Mouse (Mus musculus) adrenal gland, postnatal 14 days (tissue): ENCODE measurements at regions not wholly inside any gene's neighbourhood (a gene's known extent, or its start where the extent isn't known, plus 50 kb on each side); places are given as distances from the start of the nearest gene placed in this dataset.
A peak's percentile ranks its signal among the peaks of the same experiment; 100 is the strongest.
"Not testable (repeated sequence)": the region's sequence is repeated elsewhere in the genome, so short reads cannot be mapped to it uniquely, and the experiment has no call there.

Experiments used
- DNase-seq: peaks from one replicate; pipeline ENCODE4 v3.0.0; 2021; ENCODE audit warnings: mixed read lengths

- DNase-seq, result no peak
Measured at GRCm38 (mm10) chr13:44458744-44459143, 270.5 kb upstream of the Jarid2 start.

- DNase-seq, result no peak
Measured at GRCm38 (mm10) chr13:44459148-44459547, 270.1 kb upstream of the Jarid2 start.

GRCm38 (mm10) chr13:44463675-44464074 lies 265.6 kb upstream of the Jarid2 start:
- no peak for DNase-seq

- no peak for DNase-seq
Measured at GRCm38 (mm10) chr13:44465567-44465966, 263.7 kb upstream of the Jarid2 start.

GRCm38 (mm10) chr13:44468963-44469674 lies 260.2 kb upstream of the Jarid2 start:
- peak; percentile 65 for DNase-seq

- no peak for DNase-seq
Measured at GRCm38 (mm10) chr13:44469675-44470074, 259.6 kb upstream of the Jarid2 start.

- no peak for DNase-seq
Measured at GRCm38 (mm10) chr13:44473200-44473599, 256.1 kb upstream of the Jarid2 start.

GRCm38 (mm10) chr13:44476901-44477300 lies 252.4 kb upstream of the Jarid2 start:
- DNase-seq, result peak; percentile 56

- peak; percentile 51 for DNase-seq
Measured at GRCm38 (mm10) chr13:44480128-44480527, 249.1 kb upstream of the Jarid2 start.

- no peak for DNase-seq
Measured at GRCm38 (mm10) chr13:44482661-44483060, 246.6 kb upstream of the Jarid2 start.

- DNase-seq, result peak; percentile 7
Measured at GRCm38 (mm10) chr13:44484582-44485329, 244.5 kb upstream of the Jarid2 start.

GRCm38 (mm10) chr13:44490935-44491465 lies 238.3 kb upstream of the Jarid2 start:
- DNase-seq, result no peak

GRCm38 (mm10) chr13:44493884-44494283 lies 235.4 kb upstream of the Jarid2 start:
- no peak for DNase-seq

GRCm38 (mm10) chr13:44495450-44495849 lies 233.8 kb upstream of the Jarid2 start:
- DNase-seq, result no peak

GRCm38 (mm10) chr13:44496596-44496995 lies 232.7 kb upstream of the Jarid2 start:
- DNase-seq, result no peak

- not testable (repeated sequence) for DNase-seq
Measured at GRCm38 (mm10) chr13:44500896-44501295, 228.4 kb upstream of the Jarid2 start.

GRCm38 (mm10) chr13:44501777-44502321 lies 227.4 kb upstream of the Jarid2 start:
- peak; percentile 28 for DNase-seq

GRCm38 (mm10) chr13:44502612-44503256 lies 226.5 kb upstream of the Jarid2 start:
- no peak for DNase-seq

- no peak for DNase-seq
Measured at GRCm38 (mm10) chr13:44503257-44503950, 225.9 kb upstream of the Jarid2 start.

- no peak for DNase-seq
Measured at GRCm38 (mm10) chr13:44504455-44504854, 224.8 kb upstream of the Jarid2 start.

- no peak for DNase-seq
Measured at GRCm38 (mm10) chr13:44506975-44507374, 222.3 kb upstream of the Jarid2 start.
